Mouse (Mus musculus) frontal cortex, adult 2 months (tissue): ENCODE measurements at regions not wholly inside any gene's neighbourhood (a gene's known extent, or its start where the extent isn't known, plus 50 kb on each side); places are given as distances from the start of the nearest gene placed in this dataset.

Experiments
- DNase-seq, 2 experiments: peaks; one replicate each; pipeline ENCODE4 v3.0.0; 2022; ENCODE audit warnings: low spot score in 1 of 2; ENCODE audit errors: extremely low spot score in 1 of 2

- no peak for DNase-seq
These were observed 208.2 kb downstream of the Mex3b start for GRCm38 (mm10) chr7:83075159-83075952.

- no peak for DNase-seq
These were observed 210.1 kb downstream of the Mex3b start for GRCm38 (mm10) chr7:83077035-83077918.

GRCm38 (mm10) chr7:83077919-83078265 lies 210.8 kb downstream of the Mex3b start:
- DNase-seq, result no peak

- DNase-seq, result no peak
These were observed 211.6 kb downstream of the Mex3b start for GRCm38 (mm10) chr7:83078695-83079094.

GRCm38 (mm10) chr7:83079842-83080241 lies 212.7 kb downstream of the Mex3b start:
- no peak for DNase-seq

GRCm38 (mm10) chr7:83084496-83085082 lies 217.5 kb downstream of the Mex3b start:
- no peak for DNase-seq

- DNase-seq, result no peak
These were observed 218.5 kb downstream of the Mex3b start for GRCm38 (mm10) chr7:83085547-83086158.

GRCm38 (mm10) chr7:83087408-83087807 lies 220.3 kb downstream of the Mex3b start:
- no peak for DNase-seq

GRCm38 (mm10) chr7:83088125-83088524 lies 221.0 kb downstream of the Mex3b start:
- no peak for DNase-seq

- DNase-seq, result peak in 1 of 2 experiments; percentile 28
These were observed 222.3 kb downstream of the Mex3b start for GRCm38 (mm10) chr7:83089330-83089982.

- no peak for DNase-seq
These were observed 226.8 kb downstream of the Mex3b start for GRCm38 (mm10) chr7:83093923-83094355.

GRCm38 (mm10) chr7:83094899-83095298 lies 227.8 kb downstream of the Mex3b start:
- DNase-seq, result peak; percentile 41 to 53

GRCm38 (mm10) chr7:83095593-83095992 lies 228.5 kb downstream of the Mex3b start:
- DNase-seq, result no peak

GRCm38 (mm10) chr7:83104426-83104825 lies 237.3 kb downstream of the Mex3b start:
- DNase-seq, result no peak

GRCm38 (mm10) chr7:83105672-83106071 lies 238.5 kb downstream of the Mex3b start:
- no peak for DNase-seq

GRCm38 (mm10) chr7:83111217-83111823 lies 244.2 kb downstream of the Mex3b start:
- no peak for DNase-seq

GRCm38 (mm10) chr7:83116487-83116886 lies 249.4 kb downstream of the Mex3b start:
- DNase-seq, result no peak

GRCm38 (mm10) chr7:83117065-83117464 lies 249.9 kb downstream of the Mex3b start:
- DNase-seq, result no peak

- no peak for DNase-seq
These were observed 259.1 kb downstream of the Mex3b start for GRCm38 (mm10) chr7:83126196-83126595.

- DNase-seq, result no peak
These were observed 273.1 kb downstream of the Mex3b start for GRCm38 (mm10) chr7:83140216-83140615.
